Mouse (Mus musculus): Measurements from ENCODE around the gene Myd88. TPM values are rescaled to one million over a fixed set of nuclear protein-coding genes. Genes with fewer than 3 reads are reported as not detected.

The Myd88 gene
- polyA plus RNA-seq, 1 experiment: 6.2 TPM

DNA sequence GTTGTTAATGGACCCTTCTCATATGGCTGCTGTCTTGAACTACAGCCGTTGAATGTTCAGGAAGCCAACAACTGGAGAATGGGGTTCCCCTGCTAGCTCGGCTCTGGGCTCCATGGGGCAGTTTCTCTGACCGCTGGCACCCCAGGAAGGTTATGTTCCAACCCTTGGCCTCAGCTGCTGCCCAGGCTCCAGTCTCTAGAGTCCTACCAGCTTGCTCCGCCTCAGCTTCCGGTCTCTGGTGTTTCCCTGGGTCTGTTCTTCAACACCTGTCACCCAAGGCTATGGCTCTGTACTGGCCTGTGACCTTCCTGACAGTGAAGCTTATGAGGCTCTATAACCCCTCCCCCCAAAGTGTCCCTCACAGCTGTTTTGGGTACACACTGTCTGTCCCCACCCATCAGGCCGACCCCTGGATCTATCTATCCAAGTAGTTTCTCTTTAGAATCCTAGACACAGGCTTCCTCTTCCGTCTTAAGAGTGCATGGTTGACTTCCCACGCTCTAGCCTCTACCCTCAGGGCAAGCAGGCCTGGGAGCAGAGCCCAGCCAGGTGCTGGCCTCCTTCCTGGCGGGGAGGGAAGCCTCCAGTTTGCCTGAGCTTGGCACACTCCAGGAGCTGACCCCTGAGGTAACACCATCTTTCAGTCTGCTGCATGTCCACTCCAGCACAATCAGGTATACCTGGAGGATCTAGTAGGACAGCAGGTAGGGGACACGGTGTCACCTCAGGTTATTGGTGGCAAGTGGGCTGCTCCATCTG, 9.9 kb upstream of the Myd88 start:
- no peaks in the 10 kb centered on the region for H3K9me3 ChIP-seq (replicated peaks; ENCODE audit: control insufficient read depth, insufficient read depth, low read length, poor library complexity, severe bottlenecking)
- H3K9ac ChIP-seq (ENCODE audit: low read depth, poor library complexity, severe bottlenecking): no peak overlapping the region
- no peaks in the 10 kb centered on the region for H3K4me1 ChIP-seq (ENCODE audit: control insufficient read depth, insufficient read depth, low read length)
- H3K27ac ChIP-seq (ENCODE audit: insufficient read depth, low read length): no peak overlapping the region
- H3K27me3 ChIP-seq (ENCODE audit: control insufficient read depth, insufficient read depth, low read length, poor library complexity, severe bottlenecking): no peaks in the 10 kb centered on the region
- peaks cover 4% of the 10 kb centered on the region for H3K36me3 ChIP-seq (ENCODE audit: control insufficient read depth, insufficient read depth, low read length, poor library complexity, severe bottlenecking)
- no peak overlapping the region for H3K4me3 ChIP-seq (ENCODE audit: low read depth, low read length)
- no peak for TF ChIP-seq EP300 (IDR thresholded peaks at IDR 0.05; ENCODE audit: insufficient read depth, low read depth, low read length)
- TF ChIP-seq POLR2A (IDR thresholded peaks at IDR 0.05; ENCODE audit: insufficient read depth, low read length): no peak
- no peak for TF ChIP-seq CTCF (IDR thresholded peaks at IDR 0.05; ENCODE audit: low read depth, low read length)

- H3K27ac ChIP-seq (ENCODE audit: insufficient read depth, low read length): no peak overlapping the region
- H3K36me3 ChIP-seq (ENCODE audit: control insufficient read depth, insufficient read depth, low read length, poor library complexity, severe bottlenecking): peaks cover 4% of the 10 kb centered on the region
- no peaks in the 10 kb centered on the region for H3K4me1 ChIP-seq (ENCODE audit: control insufficient read depth, insufficient read depth, low read length)
- no peaks in the 10 kb centered on the region for H3K27me3 ChIP-seq (ENCODE audit: control insufficient read depth, insufficient read depth, low read length, poor library complexity, severe bottlenecking)
- no peak overlapping the region for H3K4me3 ChIP-seq (ENCODE audit: low read depth, low read length)
- no peak overlapping the region for H3K9ac ChIP-seq (ENCODE audit: low read depth, poor library complexity, severe bottlenecking)
- H3K9me3 ChIP-seq (replicated peaks; ENCODE audit: control insufficient read depth, insufficient read depth, low read length, poor library complexity, severe bottlenecking): no peaks in the 10 kb centered on the region
- TF ChIP-seq POLR2A (IDR thresholded peaks at IDR 0.05; ENCODE audit: insufficient read depth, low read length): no peak
- TF ChIP-seq EP300 (IDR thresholded peaks at IDR 0.05; ENCODE audit: insufficient read depth, low read depth, low read length): no peak
- TF ChIP-seq CTCF (IDR thresholded peaks at IDR 0.05; ENCODE audit: low read depth, low read length): no peak
These were observed 9.3 kb upstream of the Myd88 start for GRCm38 (mm10) chr9:119350531-119350930.

DNA sequence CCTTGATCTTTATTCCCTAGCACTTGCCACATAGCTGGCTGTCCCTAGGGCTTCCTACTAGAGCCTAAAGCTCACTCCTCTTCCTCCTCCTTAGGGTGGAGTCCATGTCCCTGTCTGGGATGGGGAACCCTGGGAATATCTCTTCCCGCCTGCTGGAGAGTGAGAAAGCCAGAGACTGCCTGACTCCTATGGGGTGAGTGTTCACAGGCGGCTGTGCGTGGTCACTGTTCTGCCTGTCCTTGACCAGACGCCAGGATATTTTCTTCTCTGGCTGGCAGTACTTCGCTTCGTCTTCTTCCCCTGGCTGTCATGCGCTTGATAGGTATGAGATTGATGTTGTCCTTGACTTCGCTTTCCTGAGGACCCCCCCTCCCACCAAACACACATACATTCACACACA, 5.2 kb upstream of the Myd88 start:
- Histone ChIP-seq H3K36me3 (ENCODE audit: control insufficient read depth, insufficient read depth, low read length, poor library complexity, severe bottlenecking) (peaks cover 4% of the 10 kb centered on the region), H3K4me3 (ENCODE audit: low read depth, low read length) (no peak overlapping the region), H3K9ac (ENCODE audit: low read depth, poor library complexity, severe bottlenecking) (no peak overlapping the region), H3K27me3 (ENCODE audit: control insufficient read depth, insufficient read depth, low read length, poor library complexity, severe bottlenecking) (no peaks in the 10 kb centered on the region), H3K4me1 (ENCODE audit: control insufficient read depth, insufficient read depth, low read length) (peaks cover 3% of the 10 kb centered on the region), H3K27ac (ENCODE audit: insufficient read depth, low read length) (no peak overlapping the region), H3K9me3 (replicated peaks; ENCODE audit: control insufficient read depth, insufficient read depth, low read length, poor library complexity, severe bottlenecking) (no peaks in the 10 kb centered on the region)
- TF ChIP-seq CTCF (IDR thresholded peaks at IDR 0.05; ENCODE audit: low read depth, low read length) (no peak), EP300 (IDR thresholded peaks at IDR 0.05; ENCODE audit: insufficient read depth, low read depth, low read length) (no peak)

- Histone ChIP-seq H3K4me3 (ENCODE audit: low read depth, low read length) (no peak overlapping the region), H3K4me1 (ENCODE audit: control insufficient read depth, insufficient read depth, low read length) (peaks cover 3% of the 10 kb centered on the region), H3K9me3 (replicated peaks; ENCODE audit: control insufficient read depth, insufficient read depth, low read length, poor library complexity, severe bottlenecking) (no peaks in the 10 kb centered on the region), H3K27ac (ENCODE audit: insufficient read depth, low read length) (no peak overlapping the region), H3K27me3 (ENCODE audit: control insufficient read depth, insufficient read depth, low read length, poor library complexity, severe bottlenecking) (no peaks in the 10 kb centered on the region), H3K36me3 (ENCODE audit: control insufficient read depth, insufficient read depth, low read length, poor library complexity, severe bottlenecking) (peaks cover 4% of the 10 kb centered on the region), H3K9ac (ENCODE audit: low read depth, poor library complexity, severe bottlenecking) (no peak overlapping the region)
- TF ChIP-seq CTCF (IDR thresholded peaks at IDR 0.05; ENCODE audit: low read depth, low read length): no peak
- no peak for TF ChIP-seq EP300 (IDR thresholded peaks at IDR 0.05; ENCODE audit: insufficient read depth, low read depth, low read length)
- TF ChIP-seq POLR2A (IDR thresholded peaks at IDR 0.05; ENCODE audit: insufficient read depth, low read length): no peak
These were observed 1.5 kb upstream of the Myd88 start for GRCm38 (mm10) chr9:119342728-119343127.

DNA sequence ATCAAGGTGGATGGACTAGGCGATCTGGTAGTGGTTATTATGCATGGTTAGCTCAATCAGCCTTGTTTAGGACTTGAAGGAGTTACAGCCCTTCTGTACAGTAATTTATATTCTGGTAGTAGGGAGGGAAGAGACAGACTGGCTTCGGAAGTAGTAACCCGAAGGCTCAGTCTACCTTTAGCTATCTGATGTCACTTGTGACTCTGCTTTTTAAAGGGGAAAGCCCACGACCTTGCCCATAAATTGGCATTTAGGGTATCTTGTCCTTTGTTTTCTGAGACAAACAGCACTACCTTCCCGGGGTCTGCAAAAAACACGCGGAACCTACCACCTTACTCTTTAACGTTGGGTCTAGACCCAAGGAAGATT, 1.0 kb downstream of the Myd88 start:
- Histone ChIP-seq H3K27me3 (ENCODE audit: control insufficient read depth, insufficient read depth, low read length, poor library complexity, severe bottlenecking) (no peaks in the 10 kb centered on the region), H3K4me1 (ENCODE audit: control insufficient read depth, insufficient read depth, low read length) (peaks cover 3% of the 10 kb centered on the region), H3K9me3 (replicated peaks; ENCODE audit: control insufficient read depth, insufficient read depth, low read length, poor library complexity, severe bottlenecking) (no peaks in the 10 kb centered on the region), H3K4me3 (ENCODE audit: low read depth, low read length) (peak overlapping the region; percentile 82), H3K36me3 (ENCODE audit: control insufficient read depth, insufficient read depth, low read length, poor library complexity, severe bottlenecking) (no peaks in the 10 kb centered on the region), H3K9ac (ENCODE audit: low read depth, poor library complexity, severe bottlenecking) (peak overlapping the region; percentile 56), H3K27ac (ENCODE audit: insufficient read depth, low read length) (peak overlapping the region; percentile 84)
- TF ChIP-seq EP300 (IDR thresholded peaks at IDR 0.05; ENCODE audit: insufficient read depth, low read depth, low read length) (no peak), POLR2A (IDR thresholded peaks at IDR 0.05; ENCODE audit: insufficient read depth, low read length) (no peak), CTCF (IDR thresholded peaks at IDR 0.05; ENCODE audit: low read depth, low read length) (no peak)

- H3K9me3 ChIP-seq (replicated peaks; ENCODE audit: control insufficient read depth, insufficient read depth, low read length, poor library complexity, severe bottlenecking): no peaks in the 10 kb centered on the region
- peak within 1 kb of the TSS; percentile 56 for H3K9ac ChIP-seq (ENCODE audit: low read depth, poor library complexity, severe bottlenecking)
- peaks cover 3% of the 10 kb centered on the region for H3K4me1 ChIP-seq (ENCODE audit: control insufficient read depth, insufficient read depth, low read length)
- peak within 1 kb of the TSS; percentile 84 for H3K27ac ChIP-seq (ENCODE audit: insufficient read depth, low read length)
- H3K36me3 ChIP-seq (ENCODE audit: control insufficient read depth, insufficient read depth, low read length, poor library complexity, severe bottlenecking): no peaks in the 10 kb centered on the region
- H3K27me3 ChIP-seq (ENCODE audit: control insufficient read depth, insufficient read depth, low read length, poor library complexity, severe bottlenecking): no peaks in the 10 kb centered on the region
- TF ChIP-seq CTCF (IDR thresholded peaks at IDR 0.05; ENCODE audit: low read depth, low read length): no peak
- TF ChIP-seq EP300 (IDR thresholded peaks at IDR 0.05; ENCODE audit: insufficient read depth, low read depth, low read length): no peak
- peak within 1 kb of the TSS; percentile 82 for H3K4me3 ChIP-seq (ENCODE audit: low read depth, low read length)
These were observed 1.5 kb downstream of the Myd88 start, which contains the start of gene Acaa1a for GRCm38 (mm10) chr9:119339558-119340211. Gene Acaa1a, plus strand, starts transcription at chr9:119339676.

Measured in ES-Bruce4 (cell line).